Mouse (Mus musculus) forebrain, embryonic 10.5 days (tissue): ENCODE measurements around the gene Ssrp1. TPM values are rescaled to one million over a fixed set of nuclear protein-coding genes. Genes with fewer than 3 reads are reported as not detected.

ENCODE experiments used
- DNase-seq: peaks from one replicate; pipeline ENCODE4 v3.0.0-alpha.2; 2017; ENCODE audit warnings: low spot score; ENCODE audit errors: extremely low spot score
- H3K27ac ChIP-seq: fragments of 300-500 bp; sonication (generic); 2 replicates; pipeline ENCODE4 v1.5.1; 2016; ENCODE audit warnings: mild to moderate bottlenecking
- H3K27me3 ChIP-seq: fragments of 300-500 bp; sonication (generic); 2 replicates; pipeline ENCODE4 v1.6.1; 2016; ENCODE audit warnings: mild to moderate bottlenecking; ENCODE audit not compliant: poor library complexity, severe bottlenecking
- H3K36me3 ChIP-seq: fragments of 300-500 bp; sonication (generic); replicated peaks from 2 replicates; pipeline ENCODE4 v1.6.1; 2016; ENCODE audit warnings: mild to moderate bottlenecking, moderate library complexity
- H3K4me1 ChIP-seq: fragments of 300-500 bp; sonication (generic); 2 replicates; pipeline ENCODE4 v1.6.1; 2016
- H3K4me3 ChIP-seq: fragments of 300-500 bp; sonication (generic); 2 replicates; pipeline ENCODE4 v1.5.1; 2016; ENCODE audit warnings: mild to moderate bottlenecking, moderate library complexity
- H3K9me3 ChIP-seq: fragments of 300-500 bp; sonication (generic); 2 replicates; pipeline ENCODE4 v1.6.1; 2016; ENCODE audit warnings: mild to moderate bottlenecking, moderate library complexity
- WGBS: fragments of 180-500 bp; shearing (Covaris S2); methylation state at CpG from one replicate; pipeline ENCODE4 v1.1.7; 2016; 5-methylcytosine and 5-hydroxymethylcytosine counted together
- polyA plus RNA-seq: library from polyadenylated mRNA; unstranded; fragments of >200 nt; fragmentation: Nextera tagmentation; extraction: Ambion mirVana; gene quantifications from 2 replicates; pipeline ENCODE4 v1.2.1, GENCODE M21; 2016

Gene Ssrp1
- polyA plus RNA-seq, 1 experiment from 2014 or later, result 433 TPM

GRCm38 (mm10) chr2:85066937-85067336 is 29.9 kb downstream of the Ssrp1 start:
- 92% methylated on average over 5 of the region's 5 CpGs for WGBS
- no peaks in the 10 kb centered on the region for H3K27me3 ChIP-seq
- H3K4me1 ChIP-seq, result no peaks in the 10 kb centered on the region
- H3K27ac ChIP-seq, result no peak overlapping the region
- DNase-seq, result no peak
- no peak overlapping the region for H3K4me3 ChIP-seq
- H3K9me3 ChIP-seq, result no peaks in the 10 kb centered on the region
- peaks cover 66% of the 10 kb centered on the region for H3K36me3 ChIP-seq

- WGBS, result 93% methylated on average over 10 of the region's 10 CpGs
- Histone ChIP-seq H3K9me3 (no peaks in the 10 kb centered on the region), H3K27ac (no peak overlapping the region), H3K36me3 (peaks cover 66% of the 10 kb centered on the region), H3K4me3 (no peak overlapping the region), H3K27me3 (no peaks in the 10 kb centered on the region), H3K4me1 (no peaks in the 10 kb centered on the region)
- DNase-seq, result no peak
These were observed 31.0 kb downstream of the Ssrp1 start for GRCm38 (mm10) chr2:85067903-85068625.

GRCm38 (mm10) chr2:85068626-85069025 is 31.6 kb downstream of the Ssrp1 start:
- H3K27me3 ChIP-seq, result no peaks in the 10 kb centered on the region
- 85% methylated on average over 2 of the region's 2 CpGs for WGBS
- no peaks in the 10 kb centered on the region for H3K4me1 ChIP-seq
- H3K27ac ChIP-seq, result no peak overlapping the region
- peaks cover 66% of the 10 kb centered on the region for H3K36me3 ChIP-seq
- no peaks in the 10 kb centered on the region for H3K9me3 ChIP-seq
- no peak for DNase-seq
- no peak overlapping the region for H3K4me3 ChIP-seq

GRCm38 (mm10) chr2:85070086-85070485 is 33.1 kb downstream of the Ssrp1 start:
- Histone ChIP-seq H3K4me3 (no peak overlapping the region), H3K4me1 (no peaks in the 10 kb centered on the region), H3K9me3 (no peaks in the 10 kb centered on the region), H3K27me3 (no peaks in the 10 kb centered on the region), H3K36me3 (peaks cover 65% of the 10 kb centered on the region), H3K27ac (0 out of 2 replicates have a peak overlapping the region, but pooled peaks have one; percentile 13)
- WGBS, result 71% methylated on average over 15 of the region's 15 CpGs
- DNase-seq, result no peak

- DNase-seq, result no peak
- WGBS, result 89% methylated on average over 5 of the region's 5 CpGs
- Histone ChIP-seq H3K4me3 (no peak overlapping the region), H3K36me3 (peaks cover 52% of the 10 kb centered on the region), H3K27ac (no peak overlapping the region), H3K9me3 (no peaks in the 10 kb centered on the region), H3K4me1 (no peaks in the 10 kb centered on the region), H3K27me3 (no peaks in the 10 kb centered on the region)
These were observed 34.9 kb downstream of the Ssrp1 start for GRCm38 (mm10) chr2:85071921-85072320.

- H3K36me3 ChIP-seq, result peaks cover 52% of the 10 kb centered on the region
- no peak for DNase-seq
- 88% methylated on average over 5 of the region's 5 CpGs for WGBS
These were observed 36.7 kb downstream of the Ssrp1 start for GRCm38 (mm10) chr2:85073751-85074150.

GRCm38 (mm10) chr2:85088716-85089646 is 51.9 kb downstream of the Ssrp1 start:
- Histone ChIP-seq H3K4me3 (no peak overlapping the region), H3K27ac (no peak overlapping the region), H3K36me3 (no peaks in the 10 kb centered on the region), H3K27me3 (no peaks in the 10 kb centered on the region), H3K9me3 (no peaks in the 10 kb centered on the region), H3K4me1 (peaks cover 10% of the 10 kb centered on the region)
- 57% methylated on average over 11 of the region's 11 CpGs for WGBS
- DNase-seq, result no peak

More at GRCm38 (mm10) chr2:85073751-85074150, 36.7 kb downstream of the Ssrp1 start:
- no peak overlapping the region for H3K27ac ChIP-seq
- no peak overlapping the region for H3K4me3 ChIP-seq
- H3K9me3 ChIP-seq, result no peaks in the 10 kb centered on the region
- no peaks in the 10 kb centered on the region for H3K4me1 ChIP-seq
- no peaks in the 10 kb centered on the region for H3K27me3 ChIP-seq

GRCm38 (mm10) chr2:85091325-85091724 is 54.3 kb downstream of the Ssrp1 start:
- DNase-seq, result no peak
- no peak overlapping the region for H3K4me3 ChIP-seq
- H3K9me3 ChIP-seq, result no peaks in the 10 kb centered on the region
- H3K27me3 ChIP-seq, result no peaks in the 10 kb centered on the region
- H3K27ac ChIP-seq, result no peak overlapping the region
- 94% methylated on average over 4 of the region's 4 CpGs for WGBS
- peaks cover 20% of the 10 kb centered on the region for H3K4me1 ChIP-seq
- H3K36me3 ChIP-seq, result no peaks in the 10 kb centered on the region

- 93% methylated on average over 1 of the region's 1 CpGs for WGBS
- Histone ChIP-seq H3K4me3 (no peak overlapping the region), H3K36me3 (no peaks in the 10 kb centered on the region), H3K4me1 (peaks cover 20% of the 10 kb centered on the region), H3K9me3 (no peaks in the 10 kb centered on the region), H3K27me3 (no peaks in the 10 kb centered on the region), H3K27ac (no peak overlapping the region)
- no peak for DNase-seq
These were observed 56.3 kb downstream of the Ssrp1 start for GRCm38 (mm10) chr2:85093376-85093775.

GRCm38 (mm10) chr2:85095906-85096305 is 58.9 kb downstream of the Ssrp1 start:
- H3K27ac ChIP-seq, result peak overlapping the region; percentile 49; the same call in 1 of the 2 replicates

More at GRCm38 (mm10) chr2:85095906-85096305, 58.9 kb downstream of the Ssrp1 start:
- no peak for DNase-seq
- Histone ChIP-seq H3K27me3 (no peaks in the 10 kb centered on the region), H3K9me3 (no peaks in the 10 kb centered on the region), H3K4me3 (no peak overlapping the region), H3K36me3 (no peaks in the 10 kb centered on the region), H3K4me1 (peaks cover 10% of the 10 kb centered on the region)
- 32% methylated on average over 5 of the region's 5 CpGs for WGBS
